In genomic region chr11:102741129-102741950, GRCm38 (mm10) we compare ENCODE assay signal across 9 mouse cellular contexts. TPM values are rescaled to one million over a fixed set of nuclear protein-coding genes. Genes with fewer than 3 reads are reported as not detected.
A peak's percentile ranks its signal among the peaks of the same experiment; 100 is the strongest.
DNase-seq lines count a peak whose midpoint lies in the region; ATAC-seq lines count a peak whose summit lies in the region.
"Had no signal": no experiment of that assay in that cellular context is flagged by ENCODE, and none has a peak within 500 bp of the region (broad histone marks: within the 10 kb centered on the region; RNA-seq: fewer than 3 reads in every experiment).

No protein-coding gene starts in this region.

- H3K27ac ChIP-seq in forebrain, embryonic 10.5 days, result peak overlapping the region; percentile 37; the same call in 1 of the 2 replicates
- no peak overlapping the region for H3K27ac ChIP-seq in liver, embryonic 11.5 days (ENCODE audit: low read depth, low read length)

- H3K36me3 ChIP-seq in forebrain, embryonic 10.5 days (replicated peaks), result no peaks in the 10 kb centered on the region
- no peaks in the 10 kb centered on the region for H3K36me3 ChIP-seq in liver, embryonic 11.5 days (ENCODE audit: control insufficient read depth, insufficient read depth, low read length)

- peak overlapping the region; percentile 13; the same call in 1 of the 2 replicates for H3K4me3 ChIP-seq in forebrain, embryonic 10.5 days
- H3K4me3 ChIP-seq in liver, embryonic 11.5 days (ENCODE audit: low read depth, low read length), result no peak overlapping the region

- H3K4me2 ChIP-seq in liver, embryonic 11.5 days, result peak overlapping the region; percentile 3

- no peak for ATAC-seq in liver, embryonic 11.5 days (replicated peaks; ENCODE audit: low FRiP score)

- H3K9me3 ChIP-seq in forebrain, embryonic 10.5 days, result no peaks in the 10 kb centered on the region
- H3K9me3 ChIP-seq in liver, embryonic 11.5 days (ENCODE audit: control insufficient read depth, low read length), result no peaks in the 10 kb centered on the region

- peaks cover 34% of the 10 kb centered on the region for H3K4me1 ChIP-seq in forebrain, embryonic 10.5 days
- peaks cover 6% of the 10 kb centered on the region for H3K4me1 ChIP-seq in liver, embryonic 11.5 days (replicated peaks; ENCODE audit: control insufficient read depth, insufficient read depth, low read length)

- H3K27me3 ChIP-seq in forebrain, embryonic 10.5 days (ENCODE audit: poor library complexity, severe bottlenecking), result peaks cover 56% of the 10 kb centered on the region
- H3K27me3 ChIP-seq in liver, embryonic 11.5 days (replicated peaks; ENCODE audit: control insufficient read depth, insufficient read depth, low read length), result peaks cover 14% of the 10 kb centered on the region

- H3K9ac ChIP-seq in liver, embryonic 11.5 days (ENCODE audit: low read depth, low read length), result no peak overlapping the region

- 13% methylated on average over 22 of the region's 22 CpGs for WGBS in forebrain, embryonic 10.5 days
- 14% methylated on average over 22 of the region's 22 CpGs for WGBS in liver, embryonic 11.5 days

- peak; percentile 26 for DNase-seq in gastrocnemius, postnatal 10 days
- DNase-seq in gastrocnemius, postnatal 25 days, result no peak
- DNase-seq in R1 (ENCODE audit: low read depth, low spot score), result peak; percentile 35
- DNase-seq in forebrain, embryonic 10.5 days (ENCODE audit: extremely low spot score, low spot score), result no peak
- DNase-seq in heart, postnatal 4 days, result peak; percentile 48
- no peak for DNase-seq in liver, embryonic 11.5 days (ENCODE audit: low spot score)
- peak; percentile 33 to 43 for DNase-seq in thymus, postnatal 36 days
- no peak for DNase-seq in spleen, postnatal 36 days (ENCODE audit: low spot score in 2 of 2)

RNA-seq across cellular contexts. Expression of gene Adam11, which starts 19.9 kb away (rescaled TPM):
- total RNA-seq in gastrocnemius, postnatal 10 days (2021), result 1 to 10 TPM; 2.2 to 3.0 TPM
- under 1 TPM; 0.29 to 0.77 TPM for total RNA-seq in gastrocnemius, postnatal 25 days (2021)
- polyA plus RNA-seq in forebrain, embryonic 10.5 days (2016; fragmentation: Nextera tagmentation; extraction: Ambion mirVana), result 11.7 and 13.2 TPM in 2 replicates
- total RNA-seq in heart, postnatal 4 days (2021), result 1 to 10 TPM; 6.9 TPM
- polyA plus RNA-seq in liver, embryonic 11.5 days (2014; fragmentation: Nextera tagmentation; extraction: Ambion mirVana), result 1.4 and 2.0 TPM in 2 replicates
- total RNA-seq: neutrophil, adult 5-6 weeks had no signal

RNA-seq across cellular contexts. Expression of gene Ccdc43, which starts 43.8 kb away (rescaled TPM):
- 10 to 100 TPM; 81.8 to 88.6 TPM for total RNA-seq in gastrocnemius, postnatal 10 days (2021)
- total RNA-seq in gastrocnemius, postnatal 25 days (2021), result 10 to 100 TPM; 60.3 to 73.0 TPM
- polyA plus RNA-seq in forebrain, embryonic 10.5 days (2016; fragmentation: Nextera tagmentation; extraction: Ambion mirVana), result 61.7 and 65.8 TPM in 2 replicates
- 10 to 100 TPM; 21.8 to 23.2 TPM for total RNA-seq in heart, postnatal 4 days (2021)
- polyA plus RNA-seq in liver, embryonic 11.5 days (2014; fragmentation: Nextera tagmentation; extraction: Ambion mirVana), result 39.9 and 42.5 TPM in 2 replicates

Comparison
In these comparisons a context has a peak if more than half of its experiments do, and no peak if none do; other contexts are left out.
1. DNase-seq: peak in gastrocnemius, postnatal 10 days (single experiment), R1 (single experiment), heart, postnatal 4 days (single experiment) and thymus, postnatal 36 days (2 of 2); none in gastrocnemius, postnatal 25 days (single experiment), forebrain, embryonic 10.5 days (single experiment), liver, embryonic 11.5 days (single experiment) and spleen, postnatal 36 days (0 of 2).